Mouse (Mus musculus): ENCODE measurements around the gene 2310034G01Rik.

GRCm38 (mm10) chr19:46306268-46306610 lies 43.9 kb downstream of the 2310034G01Rik start:
- TF ChIP-seq MAFK (IDR thresholded peaks at IDR 0.05; ENCODE audit: insufficient read depth, low read depth, low read length) (no peak), CHD2 (IDR thresholded peaks at IDR 0.05; ENCODE audit: low read depth, low read length) (no peak), ZNF384 (IDR thresholded peaks at IDR 0.05; ENCODE audit: low read depth, low read length) (no peak)

Data from ES-E14 (cell line).